Mouse (Mus musculus) limb, embryonic 10.5 days (tissue): ENCODE measurements around the gene Cdkl3. TPM values are rescaled to one million over a fixed set of nuclear protein-coding genes. Genes with fewer than 3 reads are reported as not detected.

Experiments
- DNase-seq: peaks from one replicate; pipeline ENCODE4 v3.0.0-alpha.2; 2017; ENCODE audit warnings: low spot score
- H3K27ac ChIP-seq: fragments of 300-500 bp; sonication (generic); 2 replicates; pipeline ENCODE4 v1.5.1; 2016; ENCODE audit warnings: mild to moderate bottlenecking
- H3K27me3 ChIP-seq: fragments of 300-500 bp; sonication (generic); 2 replicates; pipeline ENCODE4 v1.6.1; 2016; ENCODE audit warnings: low read depth, mild to moderate bottlenecking; ENCODE audit not compliant: poor library complexity, severe bottlenecking
- H3K36me3 ChIP-seq: fragments of 300-500 bp; sonication (generic); 2 replicates; pipeline ENCODE4 v1.6.1; 2016; ENCODE audit warnings: mild to moderate bottlenecking, moderate library complexity
- H3K4me1 ChIP-seq: fragments of 300-500 bp; sonication (generic); 2 replicates; pipeline ENCODE4 v1.6.1; 2016
- H3K4me3 ChIP-seq: fragments of 300-500 bp; sonication (generic); 2 replicates; pipeline ENCODE4 v1.5.1; 2016; ENCODE audit warnings: mild to moderate bottlenecking, moderate library complexity
- H3K9me3 ChIP-seq: fragments of 300-500 bp; sonication (generic); replicated peaks from 2 replicates; pipeline ENCODE4 v1.6.1; 2016; ENCODE audit warnings: mild to moderate bottlenecking
- WGBS: fragments of 180-500 bp; shearing (Covaris S2); methylation state at CpG from one replicate; pipeline ENCODE4 v1.1.7; 2016; 5-methylcytosine and 5-hydroxymethylcytosine counted together
- polyA plus RNA-seq: library from polyadenylated mRNA; unstranded; fragments of >200 nt; fragmentation: Nextera tagmentation; extraction: Ambion mirVana; gene quantifications from 2 replicates; pipeline ENCODE4 v1.2.1, GENCODE M21; 2016

Cdkl3 gene
- polyA plus RNA-seq, 1 experiment from 2014 or later = 11.8 TPM

DNA sequence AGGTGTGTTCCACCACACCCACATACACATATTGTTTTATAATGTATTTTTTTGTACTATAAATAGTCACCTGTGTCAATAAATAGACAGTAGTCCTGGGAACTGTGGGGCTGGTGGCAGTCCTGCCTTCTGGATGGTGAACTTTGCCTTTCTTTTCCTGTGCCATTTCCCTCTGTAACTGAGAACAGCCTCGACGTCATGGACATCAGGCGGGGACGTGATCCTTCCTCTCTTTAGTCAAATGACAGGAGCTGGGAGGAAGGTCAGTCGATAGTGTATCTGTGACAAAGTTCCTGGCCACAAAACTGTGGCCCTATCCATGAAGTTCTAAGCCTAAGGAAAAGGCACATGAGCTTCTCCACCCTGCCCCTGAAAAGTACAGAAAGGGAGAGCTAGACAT lies 90.5 kb downstream of the Cdkl3 start:
- no peak overlapping the region for H3K4me3 ChIP-seq
- no peak for DNase-seq
- H3K27me3 ChIP-seq = no peaks in the 10 kb centered on the region
- no peak overlapping the region for H3K27ac ChIP-seq
- peaks cover 13% of the 10 kb centered on the region for H3K4me1 ChIP-seq
- WGBS = 72% methylated on average over 5 of the region's 5 CpGs
- H3K9me3 ChIP-seq = no peaks in the 10 kb centered on the region
- no peaks in the 10 kb centered on the region for H3K36me3 ChIP-seq

- Histone ChIP-seq H3K4me1 (peaks cover 29% of the 10 kb centered on the region), H3K27me3 (no peaks in the 10 kb centered on the region), H3K4me3 (no peak overlapping the region), H3K36me3 (peaks cover 13% of the 10 kb centered on the region), H3K27ac (no peak overlapping the region), H3K9me3 (no peaks in the 10 kb centered on the region)
- WGBS = 78% methylated on average over 3 of the region's 3 CpGs
- DNase-seq = no peak
These were observed 93.0 kb downstream of the Cdkl3 start for GRCm38 (mm10) chr11:52097016-52097415.

DNA sequence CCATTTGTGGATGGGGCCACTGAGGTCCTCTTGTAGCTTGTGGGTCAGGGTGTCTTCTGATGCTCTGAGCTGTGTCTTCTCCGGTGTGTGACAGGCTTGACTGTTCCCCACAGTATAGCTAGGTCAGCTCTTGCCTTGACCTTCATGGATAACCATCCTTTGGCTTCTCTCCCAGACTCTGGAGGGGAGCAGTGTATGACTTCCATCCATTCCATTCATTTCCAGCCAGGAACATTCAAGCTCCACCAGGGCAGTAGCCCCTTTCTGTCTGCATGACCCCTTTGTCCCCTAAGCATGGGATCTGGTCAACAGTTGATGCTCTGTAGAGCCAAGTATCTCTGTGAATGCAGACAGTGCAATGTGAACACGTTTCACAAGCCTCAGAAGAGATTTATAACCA lies 93.6 kb downstream of the Cdkl3 start:
- WGBS = 80% methylated on average over 2 of the region's 2 CpGs
- Histone ChIP-seq H3K27me3 (no peaks in the 10 kb centered on the region), H3K27ac (peak overlapping the region; percentile 99; the same call in 1 of the 2 replicates), H3K4me1 (peaks cover 29% of the 10 kb centered on the region), H3K9me3 (no peaks in the 10 kb centered on the region), H3K36me3 (peaks cover 14% of the 10 kb centered on the region), H3K4me3 (peak overlapping the region; percentile 91)
- DNase-seq = no peak

DNA sequence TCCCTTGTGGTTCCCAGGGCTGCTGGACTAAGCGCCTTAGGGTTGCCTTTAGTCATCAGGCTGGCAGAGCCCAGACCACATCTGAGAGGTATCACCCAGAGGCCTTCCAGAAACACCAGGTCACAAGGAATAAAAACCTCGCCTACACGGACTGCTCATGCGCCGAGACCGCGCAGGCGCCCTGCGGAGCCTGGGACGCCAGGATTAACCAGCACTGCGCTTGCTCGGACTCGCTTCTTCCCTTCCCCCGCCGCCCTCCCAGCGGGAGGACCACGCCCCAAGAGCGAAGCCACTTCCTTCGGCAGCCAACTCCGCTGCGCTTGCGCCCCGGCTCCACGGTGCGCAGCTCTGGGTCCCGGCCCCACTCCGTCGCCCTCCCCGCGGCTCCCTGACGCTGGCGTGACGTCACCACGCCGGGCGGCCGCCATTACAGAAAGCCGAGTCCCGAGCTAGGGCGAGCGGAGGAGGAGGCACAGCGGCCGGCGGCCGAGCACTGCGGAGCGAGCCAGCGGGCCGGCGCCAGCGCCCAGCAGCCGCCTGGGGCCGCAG lies 94.5 kb downstream of the Cdkl3 start, which contains the start of gene Ppp2ca:
Gene Ppp2ca, plus strand, starts transcription at position 284 of the 549 bp plus-strand sequence.
- Histone ChIP-seq H3K4me3 (peak within 1 kb of the TSS; percentile 91), H3K9me3 (no peaks in the 10 kb centered on the region), H3K4me1 (peaks cover 29% of the 10 kb centered on the region), H3K36me3 (peaks cover 14% of the 10 kb centered on the region), H3K27ac (peak within 1 kb of the TSS; percentile 99), H3K27me3 (no peaks in the 10 kb centered on the region)
- WGBS = under 1% methylated on average over 53 of the region's 53 CpGs
- DNase-seq = peak; percentile 97

DNA sequence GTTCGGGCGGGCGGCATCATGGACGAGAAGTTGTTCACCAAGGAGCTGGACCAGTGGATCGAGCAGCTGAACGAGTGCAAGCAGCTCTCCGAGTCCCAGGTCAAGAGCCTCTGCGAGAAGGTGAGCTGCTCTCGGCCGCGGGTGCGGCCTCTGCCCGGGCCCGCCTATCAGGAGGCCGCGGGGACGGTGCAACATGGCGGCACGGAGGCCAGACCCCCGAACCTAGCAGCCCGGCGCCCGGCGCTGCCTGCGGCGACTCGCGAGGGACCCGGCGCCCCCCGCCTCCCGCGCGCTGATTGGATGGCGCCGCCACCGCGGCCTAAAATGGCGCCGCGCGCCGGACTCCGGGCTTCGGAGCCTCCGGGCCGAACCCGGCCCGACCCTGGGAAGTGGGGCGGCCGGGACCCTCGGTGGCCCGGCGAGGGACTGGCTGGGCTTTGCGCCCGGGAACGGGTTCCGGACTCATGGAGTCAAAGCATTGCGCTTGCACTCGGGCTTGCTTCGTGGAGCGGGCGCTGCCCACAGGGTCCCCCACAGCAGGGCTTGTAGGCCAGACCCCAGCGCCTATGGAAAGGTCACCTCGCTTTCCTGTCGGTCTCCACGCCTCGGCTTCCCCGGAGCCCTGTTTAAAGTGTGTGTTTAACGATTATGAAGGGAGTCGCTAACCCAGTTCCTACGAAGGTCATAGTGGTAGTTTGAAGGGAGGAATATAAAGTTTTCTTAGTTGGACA lies 95.2 kb downstream of the Cdkl3 start:
- peaks cover 14% of the 10 kb centered on the region for H3K36me3 ChIP-seq
- peaks cover 29% of the 10 kb centered on the region for H3K4me1 ChIP-seq
- peak overlapping the region; percentile 99 for H3K27ac ChIP-seq
- peak; percentile 89 for DNase-seq
- under 1% methylated on average over 72 of the region's 72 CpGs for whole genome bisulfite sequencing
- peak overlapping the region; percentile 91 for H3K4me3 ChIP-seq
- no peaks in the 10 kb centered on the region for H3K27me3 ChIP-seq
- no peaks in the 10 kb centered on the region for H3K9me3 ChIP-seq

GRCm38 (mm10) chr11:52099771-52100219 lies 95.8 kb downstream of the Cdkl3 start:
- Histone ChIP-seq H3K4me1 (peaks cover 29% of the 10 kb centered on the region), H3K9me3 (no peaks in the 10 kb centered on the region), H3K27ac (peak overlapping the region; percentile 99), H3K27me3 (no peaks in the 10 kb centered on the region), H3K36me3 (peaks cover 14% of the 10 kb centered on the region), H3K4me3 (peak overlapping the region; percentile 91)
- WGBS = 7% methylated on average over 7 of the region's 7 CpGs
- DNase-seq = no peak

- H3K27me3 ChIP-seq = no peaks in the 10 kb centered on the region
- H3K36me3 ChIP-seq = peaks cover 17% of the 10 kb centered on the region
- no peak overlapping the region for H3K4me3 ChIP-seq
- no peaks in the 10 kb centered on the region for H3K9me3 ChIP-seq
- no peak overlapping the region for H3K27ac ChIP-seq
- no peak for DNase-seq
- peaks cover 23% of the 10 kb centered on the region for H3K4me1 ChIP-seq
- 90% methylated on average over 4 of the region's 4 CpGs for WGBS
These were observed 99.0 kb downstream of the Cdkl3 start for GRCm38 (mm10) chr11:52102977-52103376.

DNA sequence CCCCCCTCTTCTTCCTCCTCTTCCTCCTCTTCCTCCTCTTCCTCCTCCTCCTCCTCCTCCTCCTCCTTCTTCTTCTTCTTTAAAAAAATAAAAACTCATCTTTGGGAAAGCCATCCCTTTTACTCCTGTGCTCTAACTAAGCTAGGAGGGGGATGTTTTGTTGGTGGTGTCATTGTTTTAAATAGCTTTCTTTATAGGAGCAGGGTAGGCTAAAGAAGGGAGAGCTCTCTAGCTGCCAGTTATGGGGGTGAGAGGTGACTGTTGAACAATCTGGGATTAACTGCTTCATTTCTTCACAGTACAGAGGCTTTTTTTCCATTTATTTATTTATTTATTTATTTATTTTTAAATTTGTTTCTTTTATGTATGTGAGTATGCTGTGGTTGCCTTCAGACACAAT lies 101.5 kb downstream of the Cdkl3 start:
- Histone ChIP-seq H3K27ac (no peak overlapping the region), H3K9me3 (no peaks in the 10 kb centered on the region), H3K36me3 (peaks cover 23% of the 10 kb centered on the region), H3K4me3 (no peak overlapping the region), H3K4me1 (peaks cover 13% of the 10 kb centered on the region), H3K27me3 (no peaks in the 10 kb centered on the region)
- DNase-seq = no peak

DNA sequence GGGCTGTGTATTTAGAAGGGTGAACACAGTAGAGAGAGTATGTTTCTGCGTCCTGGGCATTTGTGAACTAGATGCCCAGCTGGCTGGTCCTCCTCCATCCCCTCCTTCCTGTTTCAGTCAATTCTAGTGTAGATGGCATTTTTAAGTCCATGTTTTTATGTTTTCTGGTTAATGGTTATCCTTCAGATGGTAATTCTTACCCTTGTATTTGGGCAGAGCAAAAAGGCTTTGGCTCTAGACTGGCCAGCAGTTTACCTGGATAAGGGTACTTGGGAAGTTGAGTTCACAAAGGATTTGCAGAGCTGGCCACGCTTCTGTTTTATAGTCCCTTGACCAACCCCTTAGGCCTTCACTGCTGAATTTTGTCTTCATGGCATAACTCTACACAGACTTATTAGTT lies 102.0 kb downstream of the Cdkl3 start:
- no peaks in the 10 kb centered on the region for H3K27me3 ChIP-seq
- 95% methylated on average over 2 of the region's 2 CpGs for WGBS
- DNase-seq = no peak
- no peak overlapping the region for H3K4me3 ChIP-seq
- H3K4me1 ChIP-seq = peaks cover 7% of the 10 kb centered on the region
- no peak overlapping the region for H3K27ac ChIP-seq
- H3K36me3 ChIP-seq = peaks cover 19% of the 10 kb centered on the region
- no peaks in the 10 kb centered on the region for H3K9me3 ChIP-seq

DNA sequence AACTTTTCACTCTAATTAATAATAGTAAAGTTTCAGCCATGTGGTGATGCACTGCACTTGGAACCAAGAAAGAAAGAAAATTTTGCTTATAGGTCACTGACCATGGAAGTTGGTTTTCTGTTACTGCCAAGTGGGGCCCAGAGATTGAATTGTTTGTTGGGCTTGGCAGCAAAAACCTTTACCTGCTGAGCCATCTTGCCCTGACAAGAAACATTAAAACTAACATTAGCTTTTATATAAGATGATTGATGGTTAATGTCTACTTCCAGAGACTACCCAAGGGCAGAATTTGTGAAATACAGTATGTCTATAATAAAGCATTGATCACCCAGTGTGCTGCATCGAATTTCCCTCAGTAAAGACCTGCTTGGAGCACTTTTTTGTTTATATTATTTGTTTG lies 102.4 kb downstream of the Cdkl3 start:
- H3K9me3 ChIP-seq = no peaks in the 10 kb centered on the region
- no peak for DNase-seq
- H3K36me3 ChIP-seq = peaks cover 15% of the 10 kb centered on the region
- no peak overlapping the region for H3K4me3 ChIP-seq
- H3K27me3 ChIP-seq = no peaks in the 10 kb centered on the region
- no peak overlapping the region for H3K27ac ChIP-seq
- H3K4me1 ChIP-seq = peaks cover 3% of the 10 kb centered on the region
- 98% methylated on average over 1 of the region's 1 CpGs for WGBS

DNA sequence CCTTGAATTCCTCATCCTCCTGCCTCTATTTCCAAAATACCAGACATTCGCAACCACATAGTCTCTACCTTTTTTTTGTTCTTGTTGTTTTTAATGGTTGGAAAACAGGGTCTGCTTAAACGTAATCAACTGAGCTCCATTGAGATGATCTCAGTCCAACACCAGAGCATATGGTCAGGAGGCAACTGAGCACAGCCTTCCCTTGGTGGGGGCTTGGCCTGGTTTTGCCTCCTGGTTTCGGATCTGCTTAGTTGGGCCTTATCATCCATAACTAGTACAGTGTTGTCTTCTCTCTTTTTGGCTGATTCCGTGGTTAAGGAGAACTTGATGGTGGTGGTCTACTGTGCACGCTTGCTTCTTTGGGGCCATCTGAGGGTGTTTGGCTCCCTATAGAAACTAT lies 104.8 kb downstream of the Cdkl3 start:
- peaks cover 25% of the 10 kb centered on the region for H3K36me3 ChIP-seq
- DNase-seq = no peak
- no peaks in the 10 kb centered on the region for H3K9me3 ChIP-seq
- 90% methylated on average over 5 of the region's 5 CpGs for WGBS
- no peaks in the 10 kb centered on the region for H3K27me3 ChIP-seq
- no peaks in the 10 kb centered on the region for H3K4me1 ChIP-seq
- no peak overlapping the region for H3K4me3 ChIP-seq
- no peak overlapping the region for H3K27ac ChIP-seq

DNA sequence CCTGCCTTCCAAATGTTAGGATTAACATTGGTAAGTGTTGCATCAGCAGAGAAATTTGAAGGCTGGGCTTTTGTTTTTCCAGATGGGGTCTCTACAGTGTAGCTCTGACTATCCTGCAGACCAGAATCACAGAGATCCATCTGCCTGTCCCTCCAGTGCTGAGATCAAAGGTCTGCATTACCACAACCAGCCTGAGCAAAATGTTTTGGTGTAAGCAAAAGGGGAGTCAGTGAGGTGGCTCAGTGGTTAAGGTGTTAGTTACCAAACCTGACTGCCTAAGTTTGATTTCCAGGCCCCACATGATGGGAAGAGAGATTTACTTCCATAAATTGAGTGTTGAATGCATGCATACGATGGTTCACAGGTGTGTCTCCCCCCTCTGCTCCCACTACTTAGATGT lies 105.4 kb downstream of the Cdkl3 start:
- no peak overlapping the region for H3K4me3 ChIP-seq
- no peak for DNase-seq
- peaks cover 31% of the 10 kb centered on the region for H3K36me3 ChIP-seq
- no peaks in the 10 kb centered on the region for H3K4me1 ChIP-seq
- WGBS = 88% methylated on average over 1 of the region's 1 CpGs
- no peak overlapping the region for H3K27ac ChIP-seq
- no peaks in the 10 kb centered on the region for H3K27me3 ChIP-seq
- H3K9me3 ChIP-seq = no peaks in the 10 kb centered on the region

- Histone ChIP-seq H3K9me3 (no peaks in the 10 kb centered on the region), H3K4me1 (no peaks in the 10 kb centered on the region), H3K36me3 (peaks cover 80% of the 10 kb centered on the region), H3K27me3 (no peaks in the 10 kb centered on the region), H3K27ac (no peak overlapping the region), H3K4me3 (no peak overlapping the region)
- no peak for DNase-seq
- 96% methylated on average over 3 of the region's 3 CpGs for WGBS
These were observed 111.5 kb downstream of the Cdkl3 start for GRCm38 (mm10) chr11:52115479-52115878.
